Comparison of ENCODE assay signal across 8 mouse cellular contexts in genomic region chr16:10280286-10280951, GRCm38 (mm10). TPM values are rescaled to one million over a fixed set of nuclear protein-coding genes. Genes with fewer than 3 reads are reported as not detected.
A peak's percentile ranks its signal among the peaks of the same experiment; 100 is the strongest.
DNase-seq lines count a peak whose midpoint lies in the region; ATAC-seq and TF ChIP-seq lines count a peak whose summit lies in the region.

No protein-coding gene starts in this region.

- H3K27ac ChIP-seq in cortical plate, adult 2 months (ENCODE audit: insufficient read depth, low read length) = no peak overlapping the region
- no peak overlapping the region for H3K27ac ChIP-seq in heart, adult 2 months
- H3K27ac ChIP-seq in liver, postnatal 0 days (ENCODE audit: low read depth) = no peak overlapping the region

- no peak overlapping the region for H3ac ChIP-seq in C2C12 (ENCODE audit: control insufficient read depth, insufficient read length, low read depth)

- H3K36me3 ChIP-seq in C2C12 (ENCODE audit: control insufficient read depth, insufficient read depth) = no peaks in the 10 kb centered on the region
- H3K36me3 ChIP-seq in heart, adult 2 months (ENCODE audit: control insufficient read depth, insufficient read depth, low read length) = no peaks in the 10 kb centered on the region
- H3K36me3 ChIP-seq in liver, postnatal 0 days (replicated peaks; ENCODE audit: insufficient read depth, low read length) = no peaks in the 10 kb centered on the region

- WGBS in heart, adult 2 months = 39% methylated on average over 12 of the region's 12 CpGs
- 45% methylated on average over 12 of the region's 12 CpGs for WGBS in liver, postnatal 0 days (ENCODE audit: insufficient replicate concordance)

- no peak overlapping the region for H3K4me2 ChIP-seq in liver, postnatal 0 days (ENCODE audit: low read depth, low read length)

- H3K79me2 ChIP-seq in C2C12 (ENCODE audit: control insufficient read depth, insufficient read depth) = no peaks in the 10 kb centered on the region
- H3K79me2 ChIP-seq in heart, adult 2 months (replicated peaks; ENCODE audit: control insufficient read depth, insufficient read depth, low read length) = no peaks in the 10 kb centered on the region

- H3K79me3 ChIP-seq in C2C12 (ENCODE audit: low read depth) = no peaks in the 10 kb centered on the region

- no peaks in the 10 kb centered on the region for H3K9me3 ChIP-seq in liver, postnatal 0 days (ENCODE audit: low read length)

- peak; percentile 71; the same call in 1 of the 2 replicates for TF ChIP-seq EP300 in heart, adult 2 months (IDR thresholded peaks at IDR 0.05; ENCODE audit: insufficient read depth, low read depth, low read length)
- no peak for TF ChIP-seq EP300 in liver, postnatal 0 days (IDR thresholded peaks at IDR 0.05; ENCODE audit: low read depth)

- H3K4me3 ChIP-seq in C2C12 (ENCODE audit: insufficient read depth, poor library complexity, severe bottlenecking) = no peak overlapping the region
- no peak overlapping the region for H3K4me3 ChIP-seq in cortical plate, adult 2 months (ENCODE audit: insufficient read depth, low read length)
- H3K4me3 ChIP-seq in heart, adult 2 months = no peak overlapping the region
- H3K4me3 ChIP-seq in liver, postnatal 0 days (ENCODE audit: low read depth, low read length) = no peak overlapping the region

- TF ChIP-seq CTCF in C2C12 (IDR thresholded peaks at IDR 0.05; ENCODE audit: control insufficient read depth, insufficient read depth, insufficient read length) = peak; percentile 70
- TF ChIP-seq CTCF in cortical plate, adult 2 months (IDR thresholded peaks at IDR 0.05; ENCODE audit: extremely low read depth, insufficient read depth, low read length) = peak; percentile 89
- TF ChIP-seq CTCF in heart, adult 2 months (IDR thresholded peaks at IDR 0.05) = peak; percentile 94
- TF ChIP-seq CTCF in liver, postnatal 0 days (IDR thresholded peaks at IDR 0.05; ENCODE audit: low read depth) = peak; percentile 90

- H3K27me3 ChIP-seq in C2C12 (ENCODE audit: control insufficient read depth, insufficient read depth, insufficient read length) = no peaks in the 10 kb centered on the region
- H3K27me3 ChIP-seq in heart, adult 2 months (ENCODE audit: control insufficient read depth, insufficient read depth, low read length) = no peaks in the 10 kb centered on the region; the same call in 1 of the 2 replicates
- no peaks in the 10 kb centered on the region; the same call in 1 of the 2 replicates for H3K27me3 ChIP-seq in liver, postnatal 0 days (ENCODE audit: insufficient read depth, low read length)

- no peak overlapping the region for H3K9ac ChIP-seq in heart, adult 2 months (ENCODE audit: low read depth, low read length)
- H3K9ac ChIP-seq in liver, postnatal 0 days (replicated peaks) = no peak overlapping the region

- no peak for TF ChIP-seq POLR2A in cortical plate, adult 2 months (IDR thresholded peaks at IDR 0.05; ENCODE audit: extremely low read depth, insufficient read depth, low read length)
- 0 out of 2 replicates have a peak, but pooled peaks have one; percentile 5 for TF ChIP-seq POLR2A in heart, adult 2 months (IDR thresholded peaks at IDR 0.05; ENCODE audit: insufficient read depth, low read depth, low read length)

- intact Hi-C loops in heart, adult 2 months (cut with DNase I) = loop anchor here (2.0 kb wide), 2 partner anchors 30 to 112 kb away; no protein-coding TSS in a partner anchor

- H3K4me1 ChIP-seq in cortical plate, adult 2 months (ENCODE audit: control insufficient read depth, insufficient read depth, low read length) = no peaks in the 10 kb centered on the region
- H3K4me1 ChIP-seq in heart, adult 2 months (ENCODE audit: control insufficient read depth, insufficient read depth, low read length) = no peaks in the 10 kb centered on the region
- no peaks in the 10 kb centered on the region for H3K4me1 ChIP-seq in liver, postnatal 0 days (ENCODE audit: insufficient read depth)

- no peak for ATAC-seq in liver, postnatal 0 days

- peak; percentile 70 to 93 for DNase-seq in adrenal gland, adult (ENCODE audit: inconsistent age in 2 of 2, low spot score in 1 of 2)
- peak; percentile 74 to 78 for DNase-seq in heart, adult 2 months
- DNase-seq in kidney, postnatal 25 days = peak; percentile 78 to 93
- DNase-seq in liver, postnatal 0 days = peak; percentile 79
- DNase-seq in right cerebral cortex, postnatal 14 days = peak; percentile 84
- peak; percentile 63 to 81 for DNase-seq in urinary bladder, postnatal 4 days (ENCODE audit: low spot score in 2 of 2)

TF ChIP-seq in C2C12, 6 proteins besides CTCF, POLR2A, EP300 and RAD21:
- TF ChIP-seq USF1 (IDR thresholded peaks at IDR 0.05; ENCODE audit: low read depth) (no peak), MYOD1 (IDR thresholded peaks at IDR 0.05; ENCODE audit: control insufficient read depth, insufficient read length, low read depth) (no peak), MAX (IDR thresholded peaks at IDR 0.05) (no peak), MYOG (IDR thresholded peaks at IDR 0.05; ENCODE audit: control insufficient read depth, extremely low read depth, insufficient read length) (no peak), CEBPB (IDR thresholded peaks at IDR 0.05; ENCODE audit: low read depth) (no peak), FOSL1 (IDR thresholded peaks at IDR 0.05; ENCODE audit: insufficient read depth, low read length, poor library complexity, severe bottlenecking) (no peak)

RNA-seq across cellular contexts. Expression of gene Emp2, which starts 33.3 kb away (rescaled TPM):
- 41.2 TPM for polyA plus RNA-seq in C2C12 (2012; fragmentation: generic; extraction: Trizol)
- polyA plus RNA-seq in cortical plate, adult 2 months (2012; rRNA removed) = 18.2 and 19.4 TPM in 2 replicates
- 10 to 100 TPM; 33.6 to 34.1 TPM for total RNA-seq in heart, adult 2 months (2021)
- 49.9 and 75.4 TPM in 2 replicates for polyA plus RNA-seq in heart, adult 2 months (2012; rRNA removed)
- polyA plus RNA-seq in liver, postnatal 0 days (2015; fragmentation: Nextera tagmentation; extraction: Ambion mirVana) = 1.2 and 1.5 TPM in 2 replicates
